Mouse (Mus musculus) natural killer cell, adult 2 months (primary cell): Measurements from ENCODE around the gene Glycam1.
A peak's percentile ranks its signal among the peaks of the same experiment; 100 is the strongest.
"Not testable (repeated sequence)": the region's sequence is repeated elsewhere in the genome, so short reads cannot be mapped to it uniquely, and the experiment has no call there.

Source experiments
- DNase-seq, 2 experiments: peaks; one replicate each; pipeline ENCODE4 v3.0.0; 2022; ENCODE audit warnings: low spot score in 2 of 2

Glycam1 gene

GRCm38 (mm10) chr15:103564981-103565380, at the start of gene Glycam1:
Glycam1 (minus strand) TSS chr15:103565081.
- no peak for DNase-seq

GRCm38 (mm10) chr15:103604481-103604880, 39.6 kb upstream of the Glycam1 start:
- no peak for DNase-seq

GRCm38 (mm10) chr15:103590779-103591178, 25.9 kb upstream of the Glycam1 start:
- DNase-seq = no peak

GRCm38 (mm10) chr15:103587752-103588151, 22.9 kb upstream of the Glycam1 start:
- not testable (repeated sequence) for DNase-seq

- DNase-seq = no peak
Observed at GRCm38 (mm10) chr15:103585876-103586275, 21.0 kb upstream of the Glycam1 start.

- DNase-seq = no peak
Observed at GRCm38 (mm10) chr15:103552096-103552690, 12.7 kb downstream of the Glycam1 start.

GRCm38 (mm10) chr15:103551053-103551452, 13.8 kb downstream of the Glycam1 start:
- no peak for DNase-seq

GRCm38 (mm10) chr15:103549475-103549874, 15.4 kb downstream of the Glycam1 start:
- no peak for DNase-seq

- no peak for DNase-seq
Observed at GRCm38 (mm10) chr15:103547983-103548382, 16.9 kb downstream of the Glycam1 start.

- DNase-seq = no peak
Observed at GRCm38 (mm10) chr15:103542526-103542925, 22.4 kb downstream of the Glycam1 start.

GRCm38 (mm10) chr15:103540646-103541045, 24.2 kb downstream of the Glycam1 start:
- no peak for DNase-seq

GRCm38 (mm10) chr15:103539259-103539658, 25.6 kb downstream of the Glycam1 start:
- no peak for DNase-seq

GRCm38 (mm10) chr15:103537822-103538213, 27.1 kb downstream of the Glycam1 start, which contains the start of gene Ppp1r1a:
Ppp1r1a (minus strand) TSS chr15:103538003.
- no peak for DNase-seq

GRCm38 (mm10) chr15:103537011-103537821, 27.7 kb downstream of the Glycam1 start:
- no peak for DNase-seq

GRCm38 (mm10) chr15:103536456-103536855, 28.4 kb downstream of the Glycam1 start:
- DNase-seq = no peak

GRCm38 (mm10) chr15:103535786-103536185, 29.1 kb downstream of the Glycam1 start:
- DNase-seq = no peak

- DNase-seq = no peak
Observed at GRCm38 (mm10) chr15:103535030-103535429, 29.9 kb downstream of the Glycam1 start.

- no peak for DNase-seq
Observed at GRCm38 (mm10) chr15:103534054-103534620, 30.7 kb downstream of the Glycam1 start.

- peak; percentile 13 to 37 for DNase-seq
Observed at GRCm38 (mm10) chr15:103530372-103530771, 34.5 kb downstream of the Glycam1 start.

- no peak for DNase-seq
Observed at GRCm38 (mm10) chr15:103523156-103523555, 41.7 kb downstream of the Glycam1 start.

GRCm38 (mm10) chr15:103522458-103523099, 42.3 kb downstream of the Glycam1 start:
- DNase-seq = no peak
